Mouse (Mus musculus) lung, adult 2 months (tissue): ENCODE results near the gene Ano10.

Experiments
- CTCF ChIP-seq: fragments of 200-500 bp; IDR thresholded peaks from 2 replicates; pipeline ENCODE4 v1.5.1; 2011; ENCODE audit warnings: mild to moderate bottlenecking, low read length, control low read depth; ENCODE audit not compliant: insufficient read depth
- POLR2A ChIP-seq: fragments of 200-500 bp; IDR thresholded peaks from 2 replicates; pipeline ENCODE4 v1.6.1; 2011; ENCODE audit warnings: low read depth, mild to moderate bottlenecking, control low read depth, low read length, borderline replicate concordance; ENCODE audit errors: extremely low read depth

GRCm38 (mm10) chr9:122148356-122148755 lies 145.9 kb downstream of the Ano10 start:
- no peak for TF ChIP-seq CTCF
- TF ChIP-seq POLR2A, result no peak
